Mouse (Mus musculus): Measurements from ENCODE around the gene Syn2. TPM values are rescaled to one million over a fixed set of nuclear protein-coding genes. Genes with fewer than 3 reads are reported as not detected.

Gene Syn2
- polyA plus RNA-seq, 1 experiment from 2014 or later, result 33.7 TPM

DNA sequence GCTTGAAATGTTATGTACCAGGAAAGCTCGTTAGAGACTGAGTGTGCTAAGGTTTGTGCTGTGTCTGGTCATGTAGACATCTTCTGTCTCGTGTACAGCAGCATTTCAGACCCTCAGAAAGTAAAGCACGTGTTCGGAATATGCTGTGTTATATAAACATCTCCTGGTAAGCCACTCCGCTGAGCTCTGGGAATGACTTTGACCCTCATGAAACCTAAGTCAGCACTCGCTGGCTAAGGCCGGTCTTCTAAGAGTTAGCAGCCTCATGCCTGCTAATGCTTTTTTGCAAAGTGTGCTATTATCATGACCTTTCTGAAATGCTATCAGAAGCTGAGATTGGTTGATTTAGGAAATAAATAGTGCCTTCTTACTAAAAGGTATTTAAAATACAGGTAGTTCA, 56.4 kb downstream of the Syn2 start:
- no peaks in the 10 kb centered on the region for H3K27me3 ChIP-seq
- no peaks in the 10 kb centered on the region for H3K9me3 ChIP-seq
- no peak overlapping the region for H3K9ac ChIP-seq
- no peak overlapping the region for H3K27ac ChIP-seq (replicated peaks)
- 74% methylated on average over 7 of the region's 7 CpGs for WGBS
- ATAC-seq (ENCODE audit: low read depth), result no peak
- H3K36me3 ChIP-seq, result no peaks in the 10 kb centered on the region
- no peaks in the 10 kb centered on the region for H3K4me1 ChIP-seq (replicated peaks)
- no peak overlapping the region for H3K4me2 ChIP-seq
- no peak overlapping the region for H3K4me3 ChIP-seq

DNA sequence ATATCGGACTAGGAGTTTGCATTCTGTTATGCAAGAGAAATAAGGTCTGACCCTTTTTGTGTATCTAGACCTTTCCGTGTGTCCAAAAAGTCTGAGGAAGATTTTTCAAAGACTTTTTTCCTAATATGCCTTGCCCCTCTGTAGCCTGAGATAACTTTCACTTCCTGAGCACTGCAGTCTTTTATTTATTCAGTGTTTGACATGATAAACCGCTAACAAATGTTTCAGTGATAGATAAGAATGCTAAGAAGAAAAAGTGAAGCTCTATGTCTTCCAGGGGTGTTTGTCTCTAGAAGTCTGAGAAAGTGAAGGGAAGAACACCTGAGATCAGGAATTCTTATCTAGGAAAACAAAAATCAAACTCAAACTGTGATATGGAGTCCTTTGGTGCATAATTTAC, 66.1 kb downstream of the Syn2 start:
- Histone ChIP-seq H3K27me3 (no peaks in the 10 kb centered on the region), H3K9ac (no peak overlapping the region), H3K4me1 (replicated peaks) (no peaks in the 10 kb centered on the region), H3K9me3 (no peaks in the 10 kb centered on the region), H3K27ac (replicated peaks) (no peak overlapping the region), H3K4me3 (no peak overlapping the region), H3K36me3 (no peaks in the 10 kb centered on the region), H3K4me2 (no peak overlapping the region)
- 89% methylated on average over 3 of the region's 3 CpGs for WGBS
- no peak for ATAC-seq (ENCODE audit: low read depth)

DNA sequence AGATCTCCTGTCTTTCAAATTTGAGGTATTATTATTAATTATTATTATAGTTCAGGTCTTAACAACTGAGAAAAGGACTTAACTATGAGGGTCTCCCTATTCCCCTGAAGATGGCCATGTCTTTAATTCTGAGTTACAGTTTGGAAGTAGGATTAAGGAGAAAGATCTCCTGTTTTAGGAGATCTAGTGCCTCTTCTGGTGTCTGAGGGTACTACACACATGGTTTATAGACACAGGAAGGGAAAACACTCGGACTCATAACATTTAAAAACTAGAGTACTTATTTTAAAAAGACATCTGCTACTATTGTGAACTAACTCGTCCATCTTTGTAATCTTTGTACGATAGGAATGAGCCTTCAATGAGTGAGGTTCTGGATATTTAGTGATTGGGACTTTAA, 68.3 kb downstream of the Syn2 start:
- 72% methylated on average over 3 of the region's 3 CpGs for WGBS
- Histone ChIP-seq H3K9ac (no peak overlapping the region), H3K27me3 (no peaks in the 10 kb centered on the region), H3K4me3 (no peak overlapping the region), H3K4me1 (replicated peaks) (no peaks in the 10 kb centered on the region), H3K27ac (replicated peaks) (no peak overlapping the region), H3K36me3 (no peaks in the 10 kb centered on the region), H3K4me2 (no peak overlapping the region), H3K9me3 (no peaks in the 10 kb centered on the region)
- ATAC-seq (ENCODE audit: low read depth), result no peak

DNA sequence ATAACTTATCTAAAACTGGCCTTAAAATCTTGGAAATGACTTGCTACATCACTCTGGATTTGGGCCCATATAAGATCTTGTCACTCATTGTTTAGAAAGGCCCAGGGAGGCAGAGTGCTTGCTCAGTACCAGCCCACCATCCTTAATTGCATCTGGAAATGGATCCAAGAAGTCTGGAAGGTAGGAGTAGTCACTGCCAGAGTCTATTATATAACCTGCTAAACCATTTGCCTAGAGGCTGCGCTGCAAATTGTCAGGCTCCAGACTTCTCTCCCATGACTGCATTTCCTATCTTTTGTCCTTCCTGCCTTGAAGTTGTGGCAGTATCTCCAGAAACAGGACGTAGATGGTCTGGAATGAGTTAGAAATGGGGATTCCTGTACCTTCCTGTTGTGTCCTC, 75.5 kb downstream of the Syn2 start:
- no peak overlapping the region for H3K27ac ChIP-seq (replicated peaks)
- no peak overlapping the region for H3K4me2 ChIP-seq
- H3K4me1 ChIP-seq (replicated peaks), result no peaks in the 10 kb centered on the region
- 0 out of 2 replicates have a peak, but pooled peaks cover 3% of the 10 kb centered on the region for H3K9me3 ChIP-seq
- no peak overlapping the region for H3K9ac ChIP-seq
- no peaks in the 10 kb centered on the region for H3K27me3 ChIP-seq
- ATAC-seq (ENCODE audit: low read depth), result no peak
- H3K36me3 ChIP-seq, result no peaks in the 10 kb centered on the region
- WGBS, result 89% methylated on average over 2 of the region's 2 CpGs
- no peak overlapping the region for H3K4me3 ChIP-seq

DNA sequence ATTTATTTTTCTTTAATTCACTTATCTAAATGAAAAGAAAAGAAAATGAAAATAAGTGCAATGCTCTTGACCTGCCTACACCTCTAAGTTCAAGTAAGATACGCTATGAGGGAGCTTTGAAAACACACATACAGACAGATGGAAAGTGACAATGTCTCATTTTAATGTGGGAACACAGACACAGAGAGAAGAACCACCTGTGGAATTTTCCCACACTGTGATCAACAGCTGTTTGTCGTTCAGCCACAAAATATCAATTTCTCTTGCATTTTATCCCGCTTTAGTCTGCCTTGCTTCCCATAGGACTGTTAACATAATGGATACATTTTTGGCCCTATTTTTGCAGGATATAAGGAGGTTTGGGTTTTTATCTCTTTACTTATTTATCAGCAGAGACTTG, 76.1 kb downstream of the Syn2 start:
- no peak overlapping the region for H3K9ac ChIP-seq
- 90% methylated on average over 3 of the region's 3 CpGs for WGBS
- no peaks in the 10 kb centered on the region for H3K4me1 ChIP-seq (replicated peaks)
- H3K27ac ChIP-seq (replicated peaks), result no peak overlapping the region
- no peak for ATAC-seq (ENCODE audit: low read depth)
- H3K4me3 ChIP-seq, result no peak overlapping the region
- H3K36me3 ChIP-seq, result no peaks in the 10 kb centered on the region
- H3K27me3 ChIP-seq, result no peaks in the 10 kb centered on the region
- H3K4me2 ChIP-seq, result no peak overlapping the region
- H3K9me3 ChIP-seq, result 0 out of 2 replicates have a peak, but pooled peaks cover 3% of the 10 kb centered on the region

DNA sequence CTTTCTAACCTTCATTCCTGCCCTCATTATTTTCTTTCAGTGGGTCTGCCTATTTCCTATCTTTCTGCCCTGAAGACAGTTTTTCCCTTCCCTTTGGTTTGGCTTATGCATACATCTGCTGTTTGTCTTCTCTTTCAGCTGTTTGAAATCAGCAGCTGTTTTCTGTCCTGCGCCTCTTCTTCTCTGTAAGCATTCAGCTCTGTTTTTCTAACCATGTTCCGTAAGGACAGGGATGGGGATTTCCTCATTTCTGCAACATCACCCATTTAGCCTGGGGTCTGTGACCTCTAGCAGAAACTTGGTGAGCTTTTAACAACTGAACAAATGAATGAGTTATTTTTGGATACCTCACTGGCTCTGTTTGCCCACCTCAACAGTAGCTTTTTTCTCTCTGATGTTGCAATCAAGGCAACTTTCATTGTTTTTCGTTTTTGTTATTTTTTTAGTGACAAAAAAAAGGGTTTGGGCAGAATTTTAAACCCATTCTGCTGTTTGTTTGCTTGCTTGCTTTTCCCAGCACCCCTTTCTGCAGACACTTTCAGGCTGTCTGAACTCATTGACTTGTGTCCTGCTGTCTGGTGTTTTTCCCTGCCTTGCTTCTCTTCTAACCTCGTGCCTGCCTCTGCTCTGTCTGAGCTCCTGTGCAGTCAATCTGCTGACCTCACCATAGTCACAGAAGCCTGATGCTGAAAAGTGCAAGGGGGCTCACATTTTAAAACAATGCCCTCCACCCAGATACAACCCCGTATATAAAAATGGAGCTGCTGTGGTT, 77.6 kb downstream of the Syn2 start:
- H3K27ac ChIP-seq (replicated peaks), result no peak overlapping the region
- H3K36me3 ChIP-seq, result no peaks in the 10 kb centered on the region
- 0 out of 2 replicates have a peak, but pooled peaks cover 3% of the 10 kb centered on the region for H3K9me3 ChIP-seq
- H3K4me2 ChIP-seq, result no peak overlapping the region
- no peak overlapping the region for H3K4me3 ChIP-seq
- H3K27me3 ChIP-seq, result no peaks in the 10 kb centered on the region
- no peak for ATAC-seq (ENCODE audit: low read depth)
- H3K9ac ChIP-seq, result no peak overlapping the region
- H3K4me1 ChIP-seq (replicated peaks), result no peaks in the 10 kb centered on the region
- 69% methylated on average over 5 of the region's 5 CpGs for WGBS

DNA sequence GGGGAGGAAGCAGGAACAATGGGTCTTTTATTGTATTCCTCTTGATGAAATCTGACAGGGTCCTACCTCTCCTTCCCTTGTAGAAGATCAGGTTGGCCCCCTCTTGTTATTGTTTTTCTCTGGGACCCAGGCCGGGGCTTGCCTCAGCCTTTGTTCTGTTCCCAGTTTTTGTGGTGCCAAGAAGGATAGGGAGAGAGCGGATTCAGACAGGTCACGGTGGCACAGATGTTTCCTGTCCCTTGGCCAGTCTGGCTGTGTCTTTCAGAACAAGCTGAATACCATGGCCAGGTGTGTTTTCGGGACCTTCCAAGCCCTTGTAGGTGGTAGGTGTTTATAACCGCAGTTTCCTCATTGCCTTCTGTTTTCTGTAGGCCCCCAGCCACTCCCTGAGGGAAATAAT, 78.4 kb downstream of the Syn2 start:
- no peak overlapping the region for H3K4me3 ChIP-seq
- no peaks in the 10 kb centered on the region for H3K36me3 ChIP-seq
- no peaks in the 10 kb centered on the region for H3K4me1 ChIP-seq (replicated peaks)
- 52% methylated on average over 5 of the region's 5 CpGs for WGBS
- 0 out of 2 replicates have a peak, but pooled peaks cover 3% of the 10 kb centered on the region for H3K9me3 ChIP-seq
- H3K27ac ChIP-seq (replicated peaks), result no peak overlapping the region
- no peak overlapping the region for H3K4me2 ChIP-seq
- H3K27me3 ChIP-seq, result no peaks in the 10 kb centered on the region
- H3K9ac ChIP-seq, result no peak overlapping the region
- ATAC-seq (ENCODE audit: low read depth), result no peak

DNA sequence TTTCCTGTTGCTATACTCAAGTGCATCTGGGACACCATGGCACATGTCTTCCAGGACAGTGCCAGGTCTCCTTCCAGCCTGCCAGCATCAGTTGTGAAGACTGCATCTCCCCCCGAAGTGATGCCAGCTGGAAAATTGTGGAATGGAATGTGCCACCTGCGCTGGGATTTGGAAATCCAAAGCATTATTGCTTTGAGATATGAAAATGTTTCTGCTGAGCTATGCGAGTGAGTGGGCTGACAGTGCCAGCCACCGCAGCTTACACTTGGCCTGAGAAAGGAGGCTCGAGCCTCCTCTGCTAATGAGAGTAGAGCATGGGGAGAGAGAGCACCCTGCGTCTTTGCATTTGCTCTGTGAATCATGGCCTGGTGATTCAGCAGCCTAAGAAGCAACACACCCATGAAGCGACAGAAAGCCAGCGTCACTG, 86.5 kb downstream of the Syn2 start:
- no peak for ATAC-seq (ENCODE audit: low read depth)
- H3K4me2 ChIP-seq, result no peak overlapping the region
- no peaks in the 10 kb centered on the region for H3K36me3 ChIP-seq
- H3K27ac ChIP-seq (replicated peaks), result no peak overlapping the region
- 79% methylated on average over 8 of the region's 8 CpGs for WGBS
- no peak overlapping the region for H3K4me3 ChIP-seq
- no peaks in the 10 kb centered on the region for H3K27me3 ChIP-seq
- H3K4me1 ChIP-seq (replicated peaks), result no peaks in the 10 kb centered on the region
- no peak overlapping the region for H3K9ac ChIP-seq
- no peaks in the 10 kb centered on the region for H3K9me3 ChIP-seq

DNA sequence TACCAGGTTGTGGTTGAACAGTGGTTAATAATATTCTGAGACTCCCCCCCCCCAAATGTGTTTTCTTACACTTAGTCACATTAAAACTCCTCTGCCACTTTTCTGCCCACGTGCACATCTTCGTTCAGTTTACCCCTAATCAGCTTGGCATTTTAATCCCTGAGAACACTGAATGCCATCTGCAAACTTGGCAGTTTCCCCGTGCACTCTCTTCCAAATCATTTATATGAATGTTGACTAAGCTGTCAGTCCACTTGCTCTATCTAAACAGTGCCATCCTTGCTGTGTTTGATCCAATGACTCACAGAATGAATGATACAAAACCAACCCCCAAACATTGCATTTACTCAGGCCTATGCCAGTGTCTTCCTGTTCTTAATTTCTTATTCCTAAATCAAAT, 90.8 kb downstream of the Syn2 start:
- no peak overlapping the region for H3K4me3 ChIP-seq
- 77% methylated on average over 3 of the region's 3 CpGs for WGBS
- H3K36me3 ChIP-seq, result no peaks in the 10 kb centered on the region
- H3K27me3 ChIP-seq, result no peaks in the 10 kb centered on the region
- ATAC-seq (ENCODE audit: low read depth), result no peak
- no peak overlapping the region for H3K9ac ChIP-seq
- no peaks in the 10 kb centered on the region for H3K9me3 ChIP-seq
- no peaks in the 10 kb centered on the region for H3K4me1 ChIP-seq (replicated peaks)
- H3K4me2 ChIP-seq, result no peak overlapping the region
- no peak overlapping the region for H3K27ac ChIP-seq (replicated peaks)

DNA sequence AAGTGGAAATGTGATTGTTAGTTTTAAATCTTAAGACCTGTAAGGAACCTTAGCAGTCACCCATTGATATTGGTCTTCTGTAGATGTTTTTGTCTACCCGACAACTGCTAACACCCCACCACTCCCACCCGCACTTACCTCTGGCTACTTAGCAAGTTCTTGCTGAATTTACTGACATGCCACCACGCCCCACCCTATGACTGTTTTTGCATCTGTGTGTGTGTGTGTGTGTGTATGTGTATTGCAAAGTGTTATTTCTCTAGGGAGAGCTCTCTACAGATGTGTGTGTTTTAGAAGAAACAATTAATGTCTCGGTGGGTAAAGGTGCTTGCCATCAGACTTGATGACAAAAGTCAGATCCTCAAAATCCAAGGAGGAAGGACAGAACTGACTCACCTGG, 92.3 kb downstream of the Syn2 start, which contains the start of gene Gm17482:
TSS of gene Gm17482 (plus strand) at position 301 of the 400 bp plus-strand sequence.
- Histone ChIP-seq H3K4me1 (replicated peaks) (no peaks in the 10 kb centered on the region), H3K9me3 (no peaks in the 10 kb centered on the region), H3K27me3 (no peaks in the 10 kb centered on the region), H3K4me2 (no peak within 1 kb of the TSS), H3K9ac (no peak within 1 kb of the TSS), H3K36me3 (no peaks in the 10 kb centered on the region), H3K27ac (replicated peaks) (no peak within 1 kb of the TSS), H3K4me3 (no peak within 1 kb of the TSS)
- no peak for ATAC-seq (ENCODE audit: low read depth)
- WGBS, result 67% methylated on average over 4 of the region's 4 CpGs

DNA sequence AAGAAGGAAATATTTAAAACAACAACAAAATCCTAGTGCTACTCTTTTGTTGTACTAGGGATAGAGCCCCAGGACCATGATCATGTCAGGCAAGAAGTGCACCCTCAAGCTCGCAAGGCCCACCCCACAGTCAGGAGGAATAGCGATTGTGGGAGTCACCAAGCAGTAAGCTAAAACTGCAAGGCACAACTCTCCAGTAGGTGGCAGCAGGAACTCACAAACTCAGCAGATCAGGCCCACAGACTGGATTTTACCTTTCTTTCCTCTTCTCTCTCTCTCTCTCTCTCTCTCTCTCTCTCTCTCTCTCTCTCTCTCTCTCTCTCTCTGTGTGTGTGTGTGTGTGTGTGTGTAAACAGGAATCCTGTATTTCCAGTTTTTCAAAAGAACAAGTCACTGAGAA, 92.8 kb downstream of the Syn2 start:
- Histone ChIP-seq H3K4me2 (no peak overlapping the region), H3K4me1 (replicated peaks) (no peaks in the 10 kb centered on the region), H3K9ac (no peak overlapping the region), H3K4me3 (no peak overlapping the region), H3K27me3 (no peaks in the 10 kb centered on the region), H3K27ac (replicated peaks) (no peak overlapping the region), H3K9me3 (no peaks in the 10 kb centered on the region), H3K36me3 (no peaks in the 10 kb centered on the region)
- 11% methylated on average over 2 of the region's 2 CpGs for WGBS
- ATAC-seq (ENCODE audit: low read depth), result no peak; the same call in 1 of the 2 replicates

DNA sequence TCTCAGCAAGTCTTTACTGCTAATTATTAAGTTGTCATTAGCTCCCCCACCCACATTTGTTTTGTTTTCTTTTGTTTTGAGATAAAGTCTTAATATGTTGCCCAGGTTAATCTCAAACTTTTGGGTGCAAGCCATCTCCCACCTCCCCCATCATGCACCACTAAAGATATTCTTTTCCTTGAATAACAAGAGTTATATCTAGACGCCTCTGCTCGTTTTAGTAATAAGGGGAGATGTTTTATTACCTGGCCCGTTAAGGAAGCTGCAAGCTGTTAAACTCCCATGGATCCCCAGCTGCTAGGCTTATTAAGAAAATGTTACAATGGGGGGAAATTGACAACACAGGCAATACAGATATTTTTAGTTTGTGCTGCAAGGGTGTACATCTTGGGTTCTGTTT, 95.9 kb downstream of the Syn2 start:
- Histone ChIP-seq H3K9me3 (no peaks in the 10 kb centered on the region), H3K27me3 (no peaks in the 10 kb centered on the region), H3K4me2 (no peak overlapping the region), H3K9ac (no peak overlapping the region), H3K27ac (replicated peaks) (no peak overlapping the region), H3K36me3 (no peaks in the 10 kb centered on the region), H3K4me1 (replicated peaks) (no peaks in the 10 kb centered on the region), H3K4me3 (no peak overlapping the region)
- WGBS, result 46% methylated on average over 3 of the region's 3 CpGs
- no peak for ATAC-seq (ENCODE audit: low read depth)

DNA sequence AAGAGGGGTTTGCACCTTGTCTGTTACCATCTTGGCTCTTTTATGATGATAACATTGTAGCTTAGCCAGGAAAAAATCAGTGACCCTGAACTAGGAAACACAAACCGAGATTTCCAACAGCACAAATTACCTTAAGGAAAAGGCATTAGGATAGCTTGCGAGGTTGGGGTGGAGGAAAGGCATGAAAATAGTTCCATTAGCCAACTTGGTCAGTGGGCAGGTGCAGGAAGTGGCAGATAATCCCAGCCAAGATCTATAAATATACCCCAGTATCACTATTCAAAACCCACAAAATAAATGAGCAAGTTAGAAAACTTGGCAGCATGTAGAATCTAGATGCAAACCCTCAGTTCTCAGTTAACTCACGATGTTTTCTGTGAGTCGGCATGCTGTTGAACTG, 97.1 kb downstream of the Syn2 start:
- Histone ChIP-seq H3K36me3 (no peaks in the 10 kb centered on the region), H3K9ac (no peak overlapping the region), H3K9me3 (no peaks in the 10 kb centered on the region), H3K27ac (replicated peaks) (no peak overlapping the region), H3K4me3 (no peak overlapping the region), H3K4me1 (replicated peaks) (no peaks in the 10 kb centered on the region), H3K4me2 (no peak overlapping the region), H3K27me3 (no peaks in the 10 kb centered on the region)
- ATAC-seq (ENCODE audit: low read depth), result no peak
- 83% methylated on average over 4 of the region's 4 CpGs for WGBS
